Mouse (Mus musculus) C2C12 (cell line): Measurements from ENCODE around the gene Iqch. TPM values are rescaled to one million over a fixed set of nuclear protein-coding genes. Genes with fewer than 3 reads are reported as not detected.
A peak's percentile ranks its signal among the peaks of the same experiment; 100 is the strongest.

ENCODE experiments used
- H3K27me3 ChIP-seq: one replicate; pipeline ENCODE4 v1.6.1; 2011; ENCODE audit not compliant: control insufficient read depth, insufficient read depth, insufficient read length
- H3K36me3 ChIP-seq: one replicate; pipeline ENCODE4 v1.6.1; 2011; ENCODE audit not compliant: control insufficient read depth, insufficient read depth
- H3K4me3 ChIP-seq: one replicate; pipeline ENCODE4 v1.5.1; 2011; ENCODE audit warnings: mild to moderate bottlenecking, control low read depth; ENCODE audit not compliant: poor library complexity, insufficient read depth, severe bottlenecking
- H3K79me2 ChIP-seq: one replicate; pipeline ENCODE4 v1.6.1; 2011; ENCODE audit not compliant: control insufficient read depth, insufficient read depth
- H3K79me3 ChIP-seq: one replicate; pipeline ENCODE4 v1.6.1; 2011; ENCODE audit warnings: low read depth, control low read depth
- H3ac ChIP-seq: one replicate; pipeline ENCODE3; 2011; ENCODE audit warnings: low read depth; ENCODE audit not compliant: control insufficient read depth, insufficient read length
- CEBPB ChIP-seq: IDR thresholded peaks from one replicate; pipeline ENCODE4 v1.6.1; 2011; ENCODE audit warnings: low read depth, mild to moderate bottlenecking, control low read depth, moderate library complexity
- CTCF ChIP-seq: IDR thresholded peaks from one replicate; pipeline ENCODE4 v1.5.1; 2011; ENCODE audit not compliant: control insufficient read depth, insufficient read depth, insufficient read length
- FOSL1 ChIP-seq: IDR thresholded peaks from one replicate; pipeline ENCODE4 v1.8.0; 2011; ENCODE audit warnings: mild to moderate bottlenecking, low read length; ENCODE audit not compliant: poor library complexity, insufficient read depth, severe bottlenecking
- MAX ChIP-seq: IDR thresholded peaks from one replicate; pipeline ENCODE4 v1.6.1; 2011; ENCODE audit warnings: mild to moderate bottlenecking, control low read depth
- MYOD1 ChIP-seq: IDR thresholded peaks from one replicate; pipeline ENCODE4 v1.6.1; 2011; ENCODE audit warnings: low read depth; ENCODE audit not compliant: control insufficient read depth, insufficient read length
- MYOG ChIP-seq: IDR thresholded peaks from one replicate; pipeline ENCODE4 v1.6.1; 2011; ENCODE audit not compliant: control insufficient read depth, insufficient read length; ENCODE audit errors: extremely low read depth
- USF1 ChIP-seq: IDR thresholded peaks from one replicate; pipeline ENCODE4 v1.6.1; 2011; ENCODE audit warnings: low read depth, mild to moderate bottlenecking, control low read depth, moderate library complexity
- polyA plus RNA-seq: library from polyadenylated mRNA; unstranded; fragments of >200 nt; fragmentation: generic; extraction: Trizol; gene quantifications from one replicate; pipeline ENCODE4 v1.2.1, GENCODE M21; 2012; ENCODE audit warnings: missing spikeins

The Iqch gene
- polyA plus RNA-seq, 1 experiment = not detected

DNA sequence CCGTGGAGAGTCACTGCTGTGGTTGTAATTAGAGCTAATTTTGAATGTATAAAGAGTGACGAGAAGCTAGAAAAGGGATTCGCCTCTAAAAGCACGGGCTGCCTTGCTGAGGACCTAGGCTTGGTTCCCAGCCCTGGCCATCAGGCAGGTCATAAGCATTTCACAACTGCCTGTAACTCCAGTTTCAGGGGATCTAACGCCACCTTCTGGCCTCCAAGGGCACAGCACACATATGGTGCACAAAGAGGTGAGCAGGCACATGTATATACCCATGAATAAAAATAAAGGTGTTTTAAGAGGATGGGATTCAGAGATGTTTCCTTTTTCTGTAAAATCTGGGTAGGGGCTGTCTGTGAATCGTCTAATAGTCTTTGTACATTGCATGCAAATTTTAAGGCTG is 7.9 kb upstream of the Iqch start:
- TF ChIP-seq MYOD1 (no peak), MAX (no peak)
- no peaks in the 10 kb centered on the region for H3K36me3 ChIP-seq
- H3K4me3 ChIP-seq = no peak overlapping the region
- no peak overlapping the region for H3ac ChIP-seq
- peaks cover 62% of the 10 kb centered on the region for H3K79me3 ChIP-seq
- peaks cover 86% of the 10 kb centered on the region for H3K79me2 ChIP-seq
- no peaks in the 10 kb centered on the region for H3K27me3 ChIP-seq

DNA sequence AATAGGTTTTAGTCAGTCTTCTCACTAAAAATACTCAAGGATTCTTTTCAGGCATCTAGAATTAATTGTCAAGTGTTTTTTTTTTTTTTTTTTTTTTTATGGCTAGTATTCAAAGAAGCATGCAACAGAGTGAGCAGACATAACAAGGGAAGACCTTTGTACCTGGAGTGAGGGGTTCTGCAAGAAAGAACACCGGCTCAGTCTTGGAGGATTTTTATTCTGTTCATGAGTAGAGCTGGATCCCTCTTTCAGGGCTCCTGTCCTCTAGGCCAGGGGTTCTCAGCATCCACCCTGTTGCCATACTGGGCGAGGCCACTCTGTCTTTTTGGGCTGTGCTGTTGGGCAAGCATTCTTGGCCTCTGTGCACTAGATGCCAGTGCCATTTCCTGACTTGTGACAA is 7.5 kb upstream of the Iqch start:
- Histone ChIP-seq H3K36me3 (no peaks in the 10 kb centered on the region), H3K27me3 (no peaks in the 10 kb centered on the region), H3K79me3 (peaks cover 62% of the 10 kb centered on the region), H3ac (no peak overlapping the region), H3K79me2 (peaks cover 86% of the 10 kb centered on the region), H3K4me3 (no peak overlapping the region)
- TF ChIP-seq MYOG = no peak
- TF ChIP-seq FOSL1 = no peak
- no peak for TF ChIP-seq MYOD1
- no peak for TF ChIP-seq USF1
- TF ChIP-seq MAX = no peak
- TF ChIP-seq CEBPB = no peak
- no peak for TF ChIP-seq CTCF

DNA sequence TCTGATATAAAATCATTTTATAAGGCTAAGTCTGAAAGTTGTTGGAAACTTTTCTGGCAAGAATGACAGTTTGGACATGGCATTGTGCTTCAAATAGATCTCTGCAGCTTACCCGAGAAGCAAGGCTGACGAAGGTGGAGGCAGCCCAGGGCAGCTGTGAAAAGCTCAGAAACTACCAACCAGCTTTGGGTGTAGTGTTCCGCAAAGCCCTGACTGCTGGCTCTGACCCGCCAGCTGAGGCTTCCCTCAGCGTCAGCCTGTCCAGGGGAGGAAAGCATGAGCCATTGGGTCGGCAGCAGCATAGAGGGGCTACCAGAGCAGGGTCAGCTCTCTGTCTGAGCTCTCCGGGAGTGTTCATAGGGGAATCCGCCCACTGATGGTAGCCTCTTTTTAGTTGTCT is 7.0 kb upstream of the Iqch start:
- Histone ChIP-seq H3K27me3 (no peaks in the 10 kb centered on the region), H3K79me3 (peaks cover 60% of the 10 kb centered on the region), H3K79me2 (peaks cover 86% of the 10 kb centered on the region), H3K4me3 (no peak overlapping the region), H3ac (no peak overlapping the region), H3K36me3 (no peaks in the 10 kb centered on the region)
- TF ChIP-seq MAX = no peak
- no peak for TF ChIP-seq CTCF
- TF ChIP-seq USF1 = no peak
- TF ChIP-seq FOSL1 = no peak

DNA sequence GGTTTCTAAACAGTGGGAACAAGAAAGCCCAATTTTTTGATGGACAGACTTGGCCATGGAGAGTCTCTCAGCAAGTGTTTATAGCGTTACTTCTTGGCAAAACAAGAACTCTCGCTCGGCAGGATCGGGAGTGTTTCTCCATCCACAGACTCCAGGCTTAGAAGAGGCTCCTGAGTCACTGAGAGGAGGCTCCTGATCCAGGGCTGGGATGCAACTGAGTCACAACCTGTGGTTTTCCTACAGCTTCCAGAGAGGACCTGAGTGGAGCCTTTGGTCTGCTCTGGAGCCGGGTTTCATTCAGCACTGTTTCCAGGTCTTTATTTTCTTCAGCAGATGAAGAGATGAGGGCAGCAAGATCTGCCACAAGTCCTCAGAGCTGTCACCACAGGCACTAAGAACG is 5.7 kb upstream of the Iqch start:
- H3K4me3 ChIP-seq = no peak overlapping the region
- H3K79me2 ChIP-seq = peaks cover 86% of the 10 kb centered on the region
- no peaks in the 10 kb centered on the region for H3K27me3 ChIP-seq
- TF ChIP-seq CTCF = no peak
- no peak for TF ChIP-seq MAX
- TF ChIP-seq CEBPB = no peak
- TF ChIP-seq FOSL1 = no peak
- no peak for TF ChIP-seq MYOD1
- H3K79me3 ChIP-seq = peaks cover 63% of the 10 kb centered on the region
- no peak overlapping the region for H3ac ChIP-seq
- no peaks in the 10 kb centered on the region for H3K36me3 ChIP-seq

DNA sequence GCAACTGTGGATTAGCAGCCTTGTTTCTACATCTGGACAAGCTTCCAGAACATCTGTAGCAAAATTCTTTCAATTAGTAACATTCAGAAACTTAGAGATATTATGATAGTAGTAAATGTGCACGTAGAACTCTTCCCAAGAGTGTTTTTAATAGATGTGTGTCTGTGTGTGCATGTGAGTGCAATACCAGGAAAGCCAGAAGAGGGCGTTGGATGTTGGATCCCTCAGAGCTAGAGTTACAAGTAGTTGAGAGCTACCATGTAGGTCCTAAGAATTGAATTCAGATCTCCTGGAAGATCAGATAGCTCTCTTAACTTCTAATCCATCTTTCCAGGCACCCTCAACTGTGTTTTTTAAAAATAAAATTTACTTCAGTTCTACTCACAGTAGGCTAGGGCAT is 4.3 kb upstream of the Iqch start:
- TF ChIP-seq MAX (no peak), MYOG (no peak), USF1 (no peak), FOSL1 (no peak), CTCF (no peak), CEBPB (no peak), MYOD1 (no peak)
- H3K27me3 ChIP-seq = no peaks in the 10 kb centered on the region
- peaks cover 76% of the 10 kb centered on the region for H3K79me2 ChIP-seq
- H3K36me3 ChIP-seq = no peaks in the 10 kb centered on the region
- no peak overlapping the region for H3ac ChIP-seq
- H3K4me3 ChIP-seq = no peak overlapping the region
- H3K79me3 ChIP-seq = peaks cover 52% of the 10 kb centered on the region

DNA sequence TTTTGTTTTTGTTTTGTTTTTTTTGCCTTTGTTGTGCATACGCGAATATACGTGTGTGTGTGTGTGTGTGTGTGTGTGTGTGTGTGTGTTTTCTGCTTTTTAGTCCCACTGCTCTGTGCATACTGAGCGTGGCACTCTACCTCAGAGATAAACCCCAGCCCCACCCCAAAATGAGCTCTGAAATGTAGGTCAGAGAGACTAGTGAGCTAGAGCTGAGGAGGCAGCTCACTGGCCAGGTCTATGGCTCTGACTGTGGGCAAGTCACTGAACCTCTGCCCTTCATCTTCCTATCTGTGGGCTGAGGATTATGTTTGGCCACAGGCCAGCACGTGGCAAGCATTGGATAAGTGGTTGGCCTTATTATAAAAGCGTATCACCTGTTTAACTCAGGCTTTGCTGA is 1.6 kb upstream of the Iqch start:
- Histone ChIP-seq H3K79me3 (peaks cover 39% of the 10 kb centered on the region), H3K79me2 (peaks cover 58% of the 10 kb centered on the region), H3ac (no peak overlapping the region), H3K4me3 (peak overlapping the region; percentile 71), H3K27me3 (no peaks in the 10 kb centered on the region), H3K36me3 (no peaks in the 10 kb centered on the region)
- TF ChIP-seq CEBPB (no peak), MAX (no peak), MYOG (no peak), CTCF (no peak), MYOD1 (no peak), FOSL1 (no peak), USF1 (no peak)

DNA sequence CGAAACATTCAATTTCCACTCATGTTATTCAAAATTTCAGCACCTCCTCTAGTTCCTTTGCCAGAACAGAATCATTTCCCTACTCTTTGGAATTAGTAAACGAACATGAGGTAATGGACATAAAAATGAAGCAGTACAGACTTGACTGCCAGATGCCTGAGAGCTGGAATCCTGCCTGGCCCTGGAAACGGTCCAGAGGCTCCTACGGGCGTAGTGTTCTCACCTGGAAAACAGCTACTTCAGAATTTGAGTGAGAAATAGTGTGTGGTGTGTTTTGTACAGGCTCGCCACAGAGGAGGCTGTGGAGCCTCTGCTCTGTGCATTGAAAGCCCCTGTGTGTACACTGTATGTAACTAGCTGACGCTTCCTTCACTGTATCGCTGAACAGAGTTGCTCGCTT is 5.6 kb downstream of the Iqch start:
- TF ChIP-seq CEBPB (no peak), CTCF (no peak), MAX (no peak), USF1 (no peak), FOSL1 (no peak), MYOD1 (no peak), MYOG (no peak)

More for the DNA sequence above, 5.6 kb downstream of the Iqch start:
- Histone ChIP-seq H3K36me3 (no peaks in the 10 kb centered on the region), H3ac (no peak overlapping the region), H3K79me3 (no peaks in the 10 kb centered on the region), H3K27me3 (peaks cover 1% of the 10 kb centered on the region), H3K79me2 (no peaks in the 10 kb centered on the region), H3K4me3 (no peak overlapping the region)
